Mouse (Mus musculus) embryonic facial prominence, embryonic 15.5 days (tissue): ENCODE measurements at regions not wholly inside any gene's neighbourhood (a gene's known extent, or its start where the extent isn't known, plus 50 kb on each side); places are given as distances from the start of the nearest gene placed in this dataset.
A peak's percentile ranks its signal among the peaks of the same experiment; 100 is the strongest.

Source experiments
- ATAC-seq: fragments of 200-750 bp; cut with Nextera tagmentation; 2 replicates; pipeline ENCODE4 v1.8.0; 2017; ENCODE audit warnings: low read depth, moderate TSS enrichment; ENCODE audit not compliant: insufficient number of reproducible peaks, low FRiP score, low TSS enrichment
- H3K27ac ChIP-seq: fragments of 300-500 bp; sonication (generic); replicated peaks from 2 replicates; pipeline ENCODE4 v1.5.1; 2015; ENCODE audit warnings: mild to moderate bottlenecking, inconsistent platforms
- H3K27me3 ChIP-seq: fragments of 300-500 bp; sonication (generic); 2 replicates; pipeline ENCODE4 v1.6.1; 2015; ENCODE audit warnings: inconsistent platforms
- H3K36me3 ChIP-seq: fragments of 300-500 bp; sonication (generic); 2 replicates; pipeline ENCODE4 v1.6.1; 2015; ENCODE audit warnings: mild to moderate bottlenecking, inconsistent platforms
- H3K4me1 ChIP-seq: fragments of 300-500 bp; sonication (generic); 2 replicates; pipeline ENCODE4 v1.6.1; 2015; ENCODE audit warnings: inconsistent platforms
- H3K4me2 ChIP-seq: fragments of 300-500 bp; sonication (generic); replicated peaks from 2 replicates; pipeline ENCODE4 v1.6.1; 2015; ENCODE audit warnings: mild to moderate bottlenecking, inconsistent platforms
- H3K4me3 ChIP-seq: fragments of 300-500 bp; sonication (generic); replicated peaks from 2 replicates; pipeline ENCODE4 v1.5.1; 2015; ENCODE audit warnings: mild to moderate bottlenecking, inconsistent platforms
- H3K9ac ChIP-seq: fragments of 300-500 bp; sonication (generic); 2 replicates; pipeline ENCODE4 v1.6.1; 2015; ENCODE audit warnings: inconsistent platforms
- H3K9me3 ChIP-seq: fragments of 300-500 bp; sonication (generic); replicated peaks from 2 replicates; pipeline ENCODE4 v1.6.1; 2016; ENCODE audit warnings: inconsistent platforms
- WGBS: fragments of 180-500 bp; shearing (Covaris S2); methylation state at CpG from one replicate; pipeline ENCODE4 v1.1.7; 2015; 5-methylcytosine and 5-hydroxymethylcytosine counted together

DNA sequence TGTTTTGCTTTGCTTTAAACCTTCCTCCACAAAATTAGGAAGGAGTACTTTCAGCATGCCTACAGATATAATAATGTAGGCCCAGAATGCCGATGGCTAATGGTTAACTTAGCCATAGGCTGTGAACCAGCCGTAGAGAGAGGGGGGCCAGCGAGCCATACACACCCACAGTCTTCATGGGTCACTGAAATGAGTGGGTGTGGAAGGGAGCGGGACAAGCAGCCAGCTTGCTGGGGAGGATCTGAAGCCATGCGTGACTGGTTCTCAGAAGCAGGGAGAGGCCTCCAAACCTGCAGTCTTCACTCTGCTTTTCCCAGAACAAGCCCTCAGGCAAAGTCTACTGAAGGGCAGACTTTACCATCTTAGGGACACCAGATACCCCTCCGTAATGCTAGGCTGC is 50.8 kb upstream of the Ptpn13 start:
- H3K4me3 ChIP-seq: no peak overlapping the region
- 68% methylated on average over 6 of the region's 6 CpGs for WGBS

DNA sequence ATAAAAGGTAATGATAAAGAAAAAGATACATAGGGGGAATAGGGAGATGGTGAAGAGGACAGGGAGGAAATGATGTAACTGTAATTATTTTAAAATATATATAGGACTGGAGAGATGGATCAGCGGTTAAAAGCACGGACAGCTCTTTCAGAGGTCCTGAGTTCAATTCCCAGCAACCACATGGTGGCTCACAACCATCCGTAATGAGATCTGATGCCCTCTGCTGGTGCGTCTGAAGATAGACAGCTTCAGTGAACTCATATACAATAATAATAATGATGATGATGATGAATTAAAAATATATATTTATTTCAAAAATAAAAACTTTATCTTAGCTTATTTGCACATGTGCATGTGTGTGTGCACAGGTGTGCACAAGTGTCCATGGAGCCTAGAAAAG is 51.9 kb upstream of the Ptpn13 start:
- no peak overlapping the region for H3K4me2 ChIP-seq
- no peaks in the 10 kb centered on the region for H3K27me3 ChIP-seq
- H3K4me3 ChIP-seq: no peak overlapping the region
- H3K27ac ChIP-seq: no peak overlapping the region
- no peaks in the 10 kb centered on the region for H3K9me3 ChIP-seq
- 95% methylated on average over 4 of the region's 4 CpGs for WGBS
- no peak for ATAC-seq
- H3K4me1 ChIP-seq: peaks cover 5% of the 10 kb centered on the region; the same call in 1 of the 2 replicates
- no peaks in the 10 kb centered on the region for H3K36me3 ChIP-seq
- no peak overlapping the region for H3K9ac ChIP-seq

More for the DNA sequence above, 50.8 kb upstream of the Ptpn13 start:
- no peak overlapping the region for H3K9ac ChIP-seq
- no peaks in the 10 kb centered on the region for H3K9me3 ChIP-seq
- H3K27me3 ChIP-seq: no peaks in the 10 kb centered on the region
- no peak for ATAC-seq
- peaks cover 5% of the 10 kb centered on the region; the same call in 1 of the 2 replicates for H3K4me1 ChIP-seq
- H3K4me2 ChIP-seq: no peak overlapping the region
- H3K36me3 ChIP-seq: no peaks in the 10 kb centered on the region
- no peak overlapping the region for H3K27ac ChIP-seq

DNA sequence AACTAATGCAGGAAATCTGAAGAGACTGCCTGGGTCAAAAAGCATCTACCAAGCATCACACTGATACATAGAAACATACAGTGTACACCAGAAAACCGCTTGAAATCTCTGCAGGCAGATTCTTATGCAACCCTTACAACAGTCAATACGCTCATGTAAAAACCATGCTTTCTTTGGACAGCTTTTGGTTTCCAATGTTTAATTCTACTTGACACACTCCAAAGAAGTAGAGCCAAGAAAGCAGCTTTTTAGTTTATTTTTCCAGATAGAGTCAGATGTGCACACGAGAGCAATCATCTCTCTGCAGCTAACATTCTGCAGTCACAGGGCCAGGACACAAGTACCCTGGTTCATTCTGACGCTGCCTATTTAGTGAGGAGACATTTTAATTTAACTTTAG is 54.5 kb upstream of the Ptpn13 start:
- Histone ChIP-seq H3K4me2 (no peak overlapping the region), H3K4me3 (no peak overlapping the region), H3K9me3 (no peaks in the 10 kb centered on the region), H3K9ac (no peak overlapping the region), H3K4me1 (peaks cover 13% of the 10 kb centered on the region; the same call in 1 of the 2 replicates), H3K27me3 (no peaks in the 10 kb centered on the region), H3K27ac (no peak overlapping the region), H3K36me3 (no peaks in the 10 kb centered on the region)
- no peak for ATAC-seq
- 56% methylated on average over 4 of the region's 4 CpGs for WGBS

DNA sequence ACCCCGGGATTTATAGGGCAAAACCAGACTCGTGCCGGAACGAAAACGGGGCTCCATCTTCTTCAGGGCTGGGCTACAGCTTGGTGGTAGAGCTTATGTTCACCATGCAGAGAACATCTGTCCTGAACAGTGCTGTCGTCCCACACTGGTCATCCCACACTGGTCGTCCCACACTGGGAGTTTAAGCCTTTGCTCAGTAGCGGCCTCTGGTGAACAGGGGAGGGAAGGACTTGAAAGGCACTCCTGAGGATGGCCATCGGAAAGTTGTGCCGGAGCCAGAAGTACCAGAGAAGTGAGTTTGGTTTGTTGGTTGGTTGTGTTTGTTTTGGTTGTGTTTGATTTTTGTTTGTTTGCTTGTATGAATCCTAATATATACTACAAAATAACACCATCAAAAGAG is 56.0 kb upstream of the Ptpn13 start:
- Histone ChIP-seq H3K4me1 (peaks cover 12% of the 10 kb centered on the region; the same call in 1 of the 2 replicates), H3K9ac (no peak overlapping the region), H3K36me3 (no peaks in the 10 kb centered on the region), H3K4me2 (no peak overlapping the region), H3K9me3 (no peaks in the 10 kb centered on the region), H3K27ac (no peak overlapping the region), H3K27me3 (no peaks in the 10 kb centered on the region), H3K4me3 (no peak overlapping the region)
- no peak for ATAC-seq
- 54% methylated on average over 10 of the region's 10 CpGs for WGBS

DNA sequence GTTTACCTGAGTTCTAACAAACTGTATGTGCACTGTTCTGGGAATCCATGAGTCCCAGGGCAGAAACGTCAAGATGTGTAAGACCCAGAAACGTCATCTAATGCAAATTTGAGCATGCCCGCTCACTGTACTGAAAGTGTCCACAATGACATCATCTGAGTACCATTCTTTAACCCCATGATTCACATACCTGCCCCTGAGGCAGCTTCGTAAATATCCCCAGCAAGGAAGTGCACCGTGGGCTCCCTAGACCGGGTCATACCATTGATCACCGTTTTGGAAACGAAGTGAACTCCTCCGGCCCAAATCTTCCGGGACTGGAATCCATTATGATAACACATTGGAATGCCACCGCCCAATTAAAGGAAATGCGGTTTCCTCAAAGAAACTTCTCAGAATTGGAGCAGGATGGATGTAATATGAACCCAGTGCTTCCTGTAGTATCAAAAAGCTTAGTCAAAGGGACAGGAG is 57.8 kb upstream of the Ptpn13 start:
- no peak for ATAC-seq
- Histone ChIP-seq H3K9ac (no peak overlapping the region), H3K9me3 (no peaks in the 10 kb centered on the region), H3K4me3 (no peak overlapping the region), H3K27ac (no peak overlapping the region), H3K4me2 (0 out of 2 replicates have a peak overlapping the region, but pooled peaks have one; percentile 4), H3K36me3 (no peaks in the 10 kb centered on the region), H3K4me1 (peaks cover 12% of the 10 kb centered on the region; the same call in 1 of the 2 replicates), H3K27me3 (no peaks in the 10 kb centered on the region)
- 22% methylated on average over 12 of the region's 12 CpGs for WGBS

DNA sequence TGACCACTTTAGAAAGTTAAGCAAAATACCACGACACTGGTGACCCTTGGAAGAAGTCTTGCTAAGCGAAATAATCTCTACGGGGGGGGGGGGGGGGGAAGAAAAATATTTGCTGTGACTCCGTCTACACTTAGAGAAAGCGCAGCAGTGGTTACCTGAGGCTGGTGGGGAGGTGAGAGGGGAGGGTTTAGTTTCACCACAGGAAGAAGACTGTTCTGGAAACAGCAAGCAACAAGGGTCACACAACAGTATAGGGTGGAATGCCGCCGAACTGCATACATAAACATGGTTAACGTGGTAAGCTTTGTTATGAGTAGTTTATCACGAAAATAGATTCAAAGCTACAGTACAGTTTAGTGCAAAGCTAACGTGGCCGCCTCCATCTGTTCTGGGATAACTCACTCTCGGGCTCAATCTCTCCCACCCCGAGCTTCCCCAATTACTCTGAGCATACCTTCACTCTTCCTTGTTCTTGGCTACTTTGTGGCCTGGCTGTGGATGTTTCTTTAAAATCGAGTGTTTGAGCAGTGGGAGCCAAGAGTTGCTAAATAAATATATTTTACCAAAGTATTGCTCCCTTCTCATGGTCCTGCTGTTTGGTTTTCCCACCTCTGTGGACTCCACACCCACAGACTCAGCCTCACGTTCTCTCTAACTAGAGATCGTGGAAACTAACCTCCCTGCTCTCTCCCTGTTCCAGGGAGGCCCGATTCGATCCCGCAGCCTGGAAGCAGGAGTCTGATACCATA is 59.1 kb upstream of the Ptpn13 start:
- no peak overlapping the region for H3K27ac ChIP-seq
- no peak overlapping the region for H3K4me2 ChIP-seq
- no peak overlapping the region for H3K9ac ChIP-seq
- WGBS: 85% methylated on average over 19 of the region's 19 CpGs
- ATAC-seq: no peak
- H3K9me3 ChIP-seq: no peaks in the 10 kb centered on the region
- H3K27me3 ChIP-seq: no peaks in the 10 kb centered on the region
- no peaks in the 10 kb centered on the region for H3K36me3 ChIP-seq
- no peak overlapping the region for H3K4me3 ChIP-seq
- H3K4me1 ChIP-seq: peaks cover 12% of the 10 kb centered on the region; the same call in 1 of the 2 replicates

DNA sequence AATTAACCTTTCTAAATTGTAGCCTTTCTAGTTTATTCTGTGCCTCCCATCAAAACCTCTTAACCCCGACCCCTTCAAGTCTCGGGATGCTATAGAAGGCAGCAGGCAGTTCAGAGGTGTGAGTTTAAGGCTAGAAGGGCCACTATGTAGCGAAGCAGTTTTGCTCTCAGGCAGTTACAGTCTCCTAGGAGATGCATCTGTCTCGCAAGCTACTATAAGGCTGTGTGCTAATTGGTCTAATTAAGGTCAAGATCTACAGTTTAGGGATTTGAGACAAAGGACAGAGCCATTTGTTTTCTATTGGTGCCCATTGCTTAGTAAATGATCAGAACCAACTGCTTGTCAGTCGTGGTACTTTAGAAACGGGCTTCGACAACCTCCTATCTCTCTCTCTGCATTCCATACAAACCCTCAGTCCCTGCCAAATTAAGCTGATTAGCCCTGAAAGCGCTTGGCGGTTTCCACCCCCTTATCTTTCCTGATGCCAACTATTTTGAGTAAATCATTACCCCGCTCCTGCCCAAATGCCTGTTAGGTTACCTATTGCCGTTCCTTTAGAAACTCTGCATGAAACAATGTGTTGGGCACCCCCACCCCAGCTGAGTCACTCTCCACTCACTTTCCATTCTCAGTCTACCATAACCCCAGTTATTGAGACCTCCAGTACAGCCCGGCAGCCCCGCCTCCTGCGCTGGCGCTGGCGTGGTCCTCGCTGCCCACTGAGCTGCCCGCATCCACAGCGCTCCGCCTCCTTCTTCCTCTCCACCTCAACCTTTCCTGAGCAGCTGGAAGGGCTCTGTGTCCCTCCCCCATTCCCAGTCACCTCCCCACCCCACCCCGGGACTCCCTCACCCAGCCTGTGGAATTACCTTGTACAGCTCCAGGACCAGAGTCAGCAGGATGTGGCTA is 59.9 kb upstream of the Ptpn13 start:
- H3K27ac ChIP-seq: no peak overlapping the region
- 73% methylated on average over 21 of the region's 21 CpGs for WGBS
- no peak overlapping the region for H3K4me2 ChIP-seq
- H3K9ac ChIP-seq: no peak overlapping the region
- H3K27me3 ChIP-seq: no peaks in the 10 kb centered on the region
- no peaks in the 10 kb centered on the region for H3K36me3 ChIP-seq
- peaks cover 12% of the 10 kb centered on the region; the same call in 1 of the 2 replicates for H3K4me1 ChIP-seq
- ATAC-seq: no peak
- H3K4me3 ChIP-seq: no peak overlapping the region
- no peaks in the 10 kb centered on the region for H3K9me3 ChIP-seq

DNA sequence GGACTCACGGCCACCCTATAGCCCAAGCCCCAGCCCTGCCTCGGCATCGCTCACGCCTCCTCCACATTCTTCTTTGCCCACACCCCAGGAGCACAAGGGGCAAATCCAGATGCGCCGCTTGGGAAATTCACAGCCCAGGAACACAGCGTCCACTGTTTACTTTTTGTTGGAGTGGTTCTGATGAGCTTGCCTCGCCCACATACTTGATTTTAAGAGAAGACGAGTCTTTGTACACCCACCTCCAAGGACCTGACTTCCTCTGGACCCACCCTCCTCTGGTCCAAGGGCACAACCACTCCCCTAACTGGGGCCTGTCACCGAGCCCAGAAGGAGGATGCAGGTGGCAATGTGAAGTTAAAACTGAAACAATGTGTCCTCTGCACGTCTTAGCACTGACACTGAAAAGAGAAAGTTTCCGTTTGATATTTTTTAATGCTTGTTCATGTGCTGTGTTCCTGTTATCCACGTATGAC is 64.2 kb upstream of the Ptpn13 start:
- 70% methylated on average over 13 of the region's 13 CpGs for WGBS
- no peaks in the 10 kb centered on the region for H3K27me3 ChIP-seq
- H3K4me1 ChIP-seq: 0 out of 2 replicates have a peak, but pooled peaks cover 4% of the 10 kb centered on the region
- no peak overlapping the region for H3K4me3 ChIP-seq
- H3K36me3 ChIP-seq: no peaks in the 10 kb centered on the region
- no peak overlapping the region for H3K4me2 ChIP-seq
- ATAC-seq: no peak
- H3K27ac ChIP-seq: no peak overlapping the region
- H3K9me3 ChIP-seq: no peaks in the 10 kb centered on the region
- H3K9ac ChIP-seq: no peak overlapping the region

DNA sequence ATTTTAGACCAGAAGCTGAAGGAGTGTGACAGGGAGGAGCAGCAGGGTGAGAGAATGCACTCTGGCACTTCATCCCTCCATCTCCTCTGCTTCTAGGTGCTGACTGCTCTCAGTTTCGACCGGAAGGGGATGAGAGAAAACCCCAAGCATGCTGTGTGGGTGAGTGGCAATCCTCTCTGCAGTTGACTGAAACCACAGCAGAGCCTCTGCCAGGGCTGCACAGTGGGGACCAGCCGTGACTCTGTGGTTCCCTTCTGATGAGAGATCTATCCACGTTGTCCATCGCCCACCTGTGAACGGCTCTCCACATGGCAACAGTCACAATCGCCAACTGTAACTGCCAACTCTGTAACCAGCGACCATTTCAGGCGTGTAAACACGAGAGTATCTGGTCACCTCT is 64.6 kb upstream of the Ptpn13 start:
- no peak for ATAC-seq
- H3K9me3 ChIP-seq: no peaks in the 10 kb centered on the region
- no peak overlapping the region for H3K9ac ChIP-seq
- 84% methylated on average over 10 of the region's 10 CpGs for WGBS
- 0 out of 2 replicates have a peak, but pooled peaks cover 4% of the 10 kb centered on the region for H3K4me1 ChIP-seq
- H3K36me3 ChIP-seq: no peaks in the 10 kb centered on the region
- H3K4me2 ChIP-seq: no peak overlapping the region
- no peak overlapping the region for H3K27ac ChIP-seq
- no peaks in the 10 kb centered on the region for H3K27me3 ChIP-seq
- no peak overlapping the region for H3K4me3 ChIP-seq

DNA sequence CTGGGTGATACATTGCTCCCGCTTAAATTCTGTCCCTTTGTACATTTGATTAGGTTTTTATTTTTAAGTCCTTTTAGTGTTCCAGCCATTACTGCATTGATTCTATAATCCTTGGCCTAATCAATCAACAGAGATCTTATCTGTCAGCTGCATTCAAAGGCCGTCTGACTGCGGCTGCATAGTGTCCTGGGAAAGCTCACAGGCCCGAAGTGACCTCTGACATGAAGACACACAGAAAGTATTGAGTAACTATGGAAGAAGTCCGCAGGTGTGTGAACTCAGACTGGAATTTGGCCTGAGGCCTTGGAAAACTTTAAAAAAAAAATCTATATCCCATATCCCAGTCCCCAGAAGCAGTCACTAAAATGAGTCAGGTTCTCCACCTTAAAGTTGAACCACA is 67.4 kb upstream of the Ptpn13 start:
- no peaks in the 10 kb centered on the region for H3K9me3 ChIP-seq

DNA sequence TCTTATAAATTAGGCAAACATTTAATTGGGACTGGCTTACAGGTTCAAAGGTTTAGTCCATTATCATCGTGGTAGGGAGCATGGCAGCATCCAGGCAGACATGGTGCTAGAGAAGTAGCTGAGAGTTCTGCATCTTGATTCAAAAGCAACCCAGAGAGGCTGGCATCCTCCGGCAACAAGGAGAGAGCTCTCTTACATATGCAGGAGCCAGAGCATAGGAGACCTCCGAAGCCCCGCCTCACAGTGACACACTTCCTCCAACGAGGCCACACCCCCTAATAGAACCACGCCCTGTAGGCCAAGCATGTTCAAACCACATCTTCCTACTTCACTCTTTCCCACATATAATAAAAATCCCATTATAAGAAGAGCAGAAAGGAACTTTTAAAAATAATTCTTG is 68.5 kb upstream of the Ptpn13 start:
- Histone ChIP-seq H3K9me3 (no peaks in the 10 kb centered on the region), H3K4me2 (peak overlapping the region; percentile 42), H3K9ac (no peak overlapping the region), H3K27ac (no peak overlapping the region; the same call in 1 of the 2 replicates), H3K36me3 (no peaks in the 10 kb centered on the region), H3K4me1 (no peaks in the 10 kb centered on the region), H3K4me3 (peak overlapping the region; percentile 35), H3K27me3 (no peaks in the 10 kb centered on the region)
- peak; percentile 63; the same call in 1 of the 2 replicates for ATAC-seq
- 54% methylated on average over 6 of the region's 6 CpGs for WGBS

More for the DNA sequence above, 67.4 kb upstream of the Ptpn13 start:
- ATAC-seq: no peak
- H3K4me2 ChIP-seq: no peak overlapping the region
- no peaks in the 10 kb centered on the region for H3K27me3 ChIP-seq
- H3K27ac ChIP-seq: no peak overlapping the region
- no peaks in the 10 kb centered on the region for H3K36me3 ChIP-seq
- WGBS: 75% methylated on average over 5 of the region's 5 CpGs
- H3K4me3 ChIP-seq: no peak overlapping the region
- H3K9ac ChIP-seq: no peak overlapping the region
- H3K4me1 ChIP-seq: no peaks in the 10 kb centered on the region
